Mouse (Mus musculus) natural killer cell, adult 2 months (primary cell): ENCODE data around the gene Gosr1.
A peak's percentile ranks its signal among the peaks of the same experiment; 100 is the strongest.
"Not testable (repeated sequence)": the region's sequence is repeated elsewhere in the genome, so short reads cannot be mapped to it uniquely, and the experiment has no call there.

Experiments
- DNase-seq, 2 experiments: peaks; one replicate each; pipeline ENCODE4 v3.0.0; 2022; ENCODE audit warnings: low spot score in 2 of 2

Gosr1 gene

GRCm38 (mm10) chr11:76763053-76763740 is at the start of gene Gosr1:
Gene Gosr1, minus strand, starts transcription at chr11:76763579.
- DNase-seq = peak; percentile 92 to 93

GRCm38 (mm10) chr11:76810706-76811495 is 47.5 kb upstream of the Gosr1 start:
- no peak for DNase-seq

- DNase-seq = no peak
Observed at GRCm38 (mm10) chr11:76809450-76809849, 46.1 kb upstream of the Gosr1 start.

GRCm38 (mm10) chr11:76808550-76808949 is 45.2 kb upstream of the Gosr1 start:
- no peak for DNase-seq

- DNase-seq = no peak
Observed at GRCm38 (mm10) chr11:76807007-76807679, 43.8 kb upstream of the Gosr1 start.

- no peak for DNase-seq
Observed at GRCm38 (mm10) chr11:76806026-76806425, 42.6 kb upstream of the Gosr1 start.

GRCm38 (mm10) chr11:76805072-76805471 is 41.7 kb upstream of the Gosr1 start:
- not testable (repeated sequence) for DNase-seq

GRCm38 (mm10) chr11:76803266-76803665 is 39.9 kb upstream of the Gosr1 start:
- DNase-seq = no peak

- DNase-seq = no peak
Observed at GRCm38 (mm10) chr11:76797236-76797635, 33.9 kb upstream of the Gosr1 start.

- DNase-seq = no peak
Observed at GRCm38 (mm10) chr11:76795326-76795725, 31.9 kb upstream of the Gosr1 start.

- no peak for DNase-seq
Observed at GRCm38 (mm10) chr11:76791331-76791730, 28.0 kb upstream of the Gosr1 start.

GRCm38 (mm10) chr11:76789252-76789651 is 25.9 kb upstream of the Gosr1 start:
- DNase-seq = peak; percentile 10 to 36

- no peak for DNase-seq
Observed at GRCm38 (mm10) chr11:76775533-76775932, 12.2 kb upstream of the Gosr1 start.

GRCm38 (mm10) chr11:76773811-76774210 is 10.4 kb upstream of the Gosr1 start:
- DNase-seq = no peak

- DNase-seq = no peak
Observed at GRCm38 (mm10) chr11:76770566-76770965, 7.2 kb upstream of the Gosr1 start.

- no peak for DNase-seq
Observed at GRCm38 (mm10) chr11:76763741-76764122, 353 bp upstream of the Gosr1 start.

GRCm38 (mm10) chr11:76752276-76752675 is 11.1 kb downstream of the Gosr1 start:
- DNase-seq = no peak

GRCm38 (mm10) chr11:76748819-76749218 is 14.6 kb downstream of the Gosr1 start:
- no peak for DNase-seq

GRCm38 (mm10) chr11:76745921-76746320 is 17.5 kb downstream of the Gosr1 start:
- no peak for DNase-seq

- DNase-seq = no peak
Observed at GRCm38 (mm10) chr11:76744550-76744949, 18.8 kb downstream of the Gosr1 start.

- no peak for DNase-seq
Observed at GRCm38 (mm10) chr11:76742511-76742910, 20.9 kb downstream of the Gosr1 start.

GRCm38 (mm10) chr11:76739125-76739524 is 24.3 kb downstream of the Gosr1 start:
- peak in 1 of 2 experiments; percentile 18 for DNase-seq
